Mouse (Mus musculus) thymus, adult 2 months (tissue): ENCODE measurements around the gene Mtss1l.

ENCODE experiments used
- CTCF ChIP-seq: fragments of 200-500 bp; IDR thresholded peaks from 2 replicates; pipeline ENCODE4 v1.5.1; 2012; ENCODE audit warnings: mild to moderate bottlenecking, control low read depth, low read length, moderate library complexity, borderline replicate concordance; ENCODE audit not compliant: control insufficient read depth, poor library complexity, insufficient read depth; ENCODE audit errors: extremely low read depth
- POLR2A ChIP-seq: fragments of 200-500 bp; IDR thresholded peaks from 2 replicates; pipeline ENCODE4 v1.6.1; 2012; ENCODE audit warnings: mild to moderate bottlenecking, low read length, control low read depth, moderate library complexity; ENCODE audit not compliant: control insufficient read depth, poor library complexity, insufficient read depth; ENCODE audit errors: extremely low read depth

DNA sequence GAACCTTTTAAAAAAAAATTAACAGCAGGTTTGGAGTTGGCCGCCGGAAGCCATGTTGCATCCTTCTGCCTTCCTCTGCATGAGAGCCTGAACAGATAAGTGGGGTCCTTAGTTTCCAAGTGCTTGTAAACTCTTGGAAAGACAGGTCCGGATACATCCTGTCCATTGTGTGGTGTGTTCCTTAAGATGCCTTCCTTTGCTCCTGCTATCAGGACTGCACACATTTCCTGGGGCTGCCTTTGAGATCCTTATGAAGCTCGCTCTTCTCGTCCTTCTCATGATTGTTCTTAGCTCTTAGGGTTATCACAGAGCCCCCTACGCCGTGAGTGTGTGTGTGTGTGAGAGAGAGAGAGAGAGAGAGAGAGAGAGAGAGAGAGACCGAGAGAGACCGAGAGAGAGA lies 31.3 kb upstream of the Mtss1l start:
- TF ChIP-seq POLR2A (no peak), CTCF (no peak)
